Mouse (Mus musculus): ENCODE measurements around the gene Trit1. TPM values are rescaled to one million over a fixed set of nuclear protein-coding genes. Genes with fewer than 3 reads are reported as not detected.
"Not testable (repeated sequence)": the region's sequence is repeated elsewhere in the genome, so short reads cannot be mapped to it uniquely, and the experiment has no call there.

Gene Trit1
- total RNA-seq, 1 experiment = 17.1 TPM

DNA sequence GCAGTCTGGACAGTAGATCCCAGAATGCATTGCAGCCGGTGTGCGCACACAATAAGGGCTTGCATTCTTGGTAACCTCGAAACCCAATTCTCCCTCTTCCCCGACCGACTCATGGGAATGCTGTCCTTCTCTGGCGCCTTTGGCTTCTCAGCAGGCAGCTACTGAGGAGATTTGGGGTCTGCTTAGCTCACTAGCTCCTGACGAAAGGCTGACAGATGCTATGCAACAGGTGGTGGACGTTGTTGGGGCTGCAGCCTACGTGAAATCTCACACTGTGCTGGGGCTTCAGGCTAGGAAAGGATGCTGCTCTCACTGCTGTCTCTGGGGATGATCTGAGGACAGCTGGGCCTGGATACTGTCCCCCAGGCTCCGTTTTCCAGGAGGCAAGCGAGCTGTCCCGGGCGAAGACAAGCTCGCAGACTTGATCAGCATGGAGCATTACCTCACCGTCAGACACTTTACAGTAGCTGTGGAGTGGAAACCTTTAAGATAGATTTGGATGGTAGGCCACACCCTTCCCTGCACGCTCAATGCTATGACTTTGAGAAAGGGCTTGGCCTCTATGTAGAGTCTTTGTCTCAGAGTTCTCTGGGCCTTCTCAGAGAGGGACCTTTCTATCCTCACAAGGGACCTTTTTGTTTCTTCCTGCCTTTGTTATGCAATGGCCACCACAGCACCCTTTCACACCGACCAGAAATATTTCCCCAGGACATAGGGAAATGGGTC lies 15.6 kb upstream of the Trit1 start:
- Histone ChIP-seq H3K27ac (ENCODE audit: insufficient read depth, low read depth, low read length, poor library complexity, severe bottlenecking) (no peak overlapping the region), H3K4me3 (ENCODE audit: insufficient read depth in 1 of 2, low read depth in 1 of 2, low read length in 2 of 2, poor library complexity in 1 of 2, severe bottlenecking in 1 of 2) (0 out of 4 replicates have a peak overlapping the region, but pooled peaks of 1 of the 2 experiments have one; percentile 7)
- TF ChIP-seq ZC3H11A (IDR thresholded peaks at IDR 0.05; ENCODE audit: borderline replicate concordance, low read depth, low read length) (no peak), CHD2 (IDR thresholded peaks at IDR 0.05; ENCODE audit: low read depth, low read length) (no peak), HCFC1 (IDR thresholded peaks at IDR 0.05; ENCODE audit: borderline replicate concordance, insufficient read depth, low read length) (no peak), MAFK (IDR thresholded peaks at IDR 0.05; ENCODE audit: insufficient read depth, low read depth, low read length) (no peak), ZNF384 (IDR thresholded peaks at IDR 0.05; ENCODE audit: low read depth, low read length) (no peak)

GRCm38 (mm10) chr4:123005054-123005966 lies 11.1 kb upstream of the Trit1 start:
- no peak for DNase-seq (ENCODE audit: low read depth, low spot score)
- Histone ChIP-seq H3K9ac (ENCODE audit: insufficient read depth, low read depth, low read length, poor library complexity, severe bottlenecking) (no peak overlapping the region), H3K4me1 (ENCODE audit: control insufficient read depth in 2 of 2, insufficient read depth in 2 of 2, low read length in 2 of 2, poor library complexity in 1 of 2) (peaks cover 7 to 21% of the 10 kb centered on the region in 2 experiments), H3K4me3 (ENCODE audit: insufficient read depth in 1 of 2, low read depth in 1 of 2, low read length in 2 of 2, poor library complexity in 1 of 2, severe bottlenecking in 1 of 2) (no peak overlapping the region), H3K9me3 (ENCODE audit: control insufficient read depth, insufficient read depth, low read depth, low read length) (no peaks in the 10 kb centered on the region), H3K36me3 (ENCODE audit: control insufficient read depth, insufficient read depth, low read length, poor library complexity, severe bottlenecking) (no peaks in the 10 kb centered on the region), H3K27ac (ENCODE audit: insufficient read depth, low read depth, low read length, poor library complexity, severe bottlenecking) (no peak overlapping the region)
- TF ChIP-seq CHD2 (IDR thresholded peaks at IDR 0.05; ENCODE audit: low read depth, low read length) = no peak
- TF ChIP-seq HCFC1 (IDR thresholded peaks at IDR 0.05; ENCODE audit: borderline replicate concordance, insufficient read depth, low read length) = no peak
- TF ChIP-seq ZC3H11A (IDR thresholded peaks at IDR 0.05; ENCODE audit: borderline replicate concordance, low read depth, low read length) = no peak
- no peak for TF ChIP-seq ZNF384 (IDR thresholded peaks at IDR 0.05; ENCODE audit: low read depth, low read length)
- no peak for TF ChIP-seq MAFK (IDR thresholded peaks at IDR 0.05; ENCODE audit: insufficient read depth, low read depth, low read length)
- in situ Hi-C loops (cut with MboI; ENCODE audit: low sequenced_read_pairs in 2 of 2, unreplicated experiment in 2 of 2) = no loop called here

More for the DNA sequence above, 15.6 kb upstream of the Trit1 start:
- in situ Hi-C loops (cut with MboI; ENCODE audit: low sequenced_read_pairs in 2 of 2, unreplicated experiment in 2 of 2) = no loop called here
- Histone ChIP-seq H3K36me3 (ENCODE audit: control insufficient read depth, insufficient read depth, low read length, poor library complexity, severe bottlenecking) (no peaks in the 10 kb centered on the region; the same call in 1 of the 2 replicates), H3K9me3 (ENCODE audit: control insufficient read depth, insufficient read depth, low read depth, low read length) (no peaks in the 10 kb centered on the region), H3K4me1 (ENCODE audit: control insufficient read depth in 2 of 2, insufficient read depth in 2 of 2, low read length in 2 of 2, poor library complexity in 1 of 2) (peaks cover 12 to 33% of the 10 kb centered on the region in 2 experiments), H3K9ac (ENCODE audit: insufficient read depth, low read depth, low read length, poor library complexity, severe bottlenecking) (no peak overlapping the region)
- DNase-seq (ENCODE audit: low read depth, low spot score) = no peak

GRCm38 (mm10) chr4:123012501-123012900 lies 3.9 kb upstream of the Trit1 start:
- H3K9me3 ChIP-seq (ENCODE audit: control insufficient read depth, insufficient read depth, low read depth, low read length); H3K4me3 ChIP-seq (ENCODE audit: insufficient read depth in 1 of 2, low read depth in 1 of 2, low read length in 2 of 2, poor library complexity in 1 of 2, severe bottlenecking in 1 of 2); in situ Hi-C loops (cut with MboI; ENCODE audit: low sequenced_read_pairs in 2 of 2, unreplicated experiment in 2 of 2); H3K9ac ChIP-seq (ENCODE audit: insufficient read depth, low read depth, low read length, poor library complexity, severe bottlenecking); H3K27ac ChIP-seq (ENCODE audit: insufficient read depth, low read depth, low read length, poor library complexity, severe bottlenecking); DNase-seq (ENCODE audit: low read depth, low spot score); H3K36me3 ChIP-seq (ENCODE audit: control insufficient read depth, insufficient read depth, low read length, poor library complexity, severe bottlenecking): not testable (repeated sequence)
- H3K4me1 ChIP-seq (ENCODE audit: control insufficient read depth in 2 of 2, insufficient read depth in 2 of 2, low read length in 2 of 2, poor library complexity in 1 of 2) = peaks cover 6 to 17% of the 10 kb centered on the region in 2 experiments

GRCm38 (mm10) chr4:123013346-123013945 lies 3.0 kb upstream of the Trit1 start:
- H3K9ac ChIP-seq (ENCODE audit: insufficient read depth, low read depth, low read length, poor library complexity, severe bottlenecking) = no peak overlapping the region
- H3K9me3 ChIP-seq (ENCODE audit: control insufficient read depth, insufficient read depth, low read depth, low read length) = no peaks in the 10 kb centered on the region
- TF ChIP-seq MAFK (IDR thresholded peaks at IDR 0.05; ENCODE audit: insufficient read depth, low read depth, low read length) (no peak), HCFC1 (IDR thresholded peaks at IDR 0.05; ENCODE audit: borderline replicate concordance, insufficient read depth, low read length) (no peak), ZNF384 (IDR thresholded peaks at IDR 0.05; ENCODE audit: low read depth, low read length) (no peak), ZC3H11A (IDR thresholded peaks at IDR 0.05; ENCODE audit: borderline replicate concordance, low read depth, low read length) (no peak), CHD2 (IDR thresholded peaks at IDR 0.05; ENCODE audit: low read depth, low read length) (no peak)
- peaks cover 9 to 19% of the 10 kb centered on the region in 2 experiments for H3K4me1 ChIP-seq (ENCODE audit: control insufficient read depth in 2 of 2, insufficient read depth in 2 of 2, low read length in 2 of 2, poor library complexity in 1 of 2)
- in situ Hi-C loops (cut with MboI; ENCODE audit: low sequenced_read_pairs in 2 of 2, unreplicated experiment in 2 of 2) = no loop called here
- DNase-seq (ENCODE audit: low read depth, low spot score) = no peak
- H3K36me3 ChIP-seq (ENCODE audit: control insufficient read depth, insufficient read depth, low read length, poor library complexity, severe bottlenecking) = no peaks in the 10 kb centered on the region; the same call in 1 of the 2 replicates
- no peak overlapping the region; the same call in 1 of the 2 replicates for H3K27ac ChIP-seq (ENCODE audit: insufficient read depth, low read depth, low read length, poor library complexity, severe bottlenecking)
- H3K4me3 ChIP-seq (ENCODE audit: insufficient read depth in 1 of 2, low read depth in 1 of 2, low read length in 2 of 2, poor library complexity in 1 of 2, severe bottlenecking in 1 of 2) = no peak overlapping the region

All from ES-E14 (cell line).